Mouse (Mus musculus) layer of hippocampus, adult 9-10 months (tissue): ENCODE data around the gene Nfia.

Experiments
- DNase-seq: peaks from one replicate; pipeline ENCODE4 v3.0.0; 2022; ENCODE audit warnings: low spot score

Gene Nfia

GRCm38 (mm10) chr4:97783073-97783879 lies 10.7 kb downstream of the Nfia start:
- DNase-seq = no peak

- no peak for DNase-seq
These were observed 11.7 kb downstream of the Nfia start for GRCm38 (mm10) chr4:97784236-97784635.

- no peak for DNase-seq
These were observed 13.2 kb downstream of the Nfia start for GRCm38 (mm10) chr4:97785547-97786271.

GRCm38 (mm10) chr4:97786571-97786970 lies 14.0 kb downstream of the Nfia start:
- DNase-seq = no peak

GRCm38 (mm10) chr4:97787515-97787914 lies 15.0 kb downstream of the Nfia start:
- DNase-seq = no peak

- no peak for DNase-seq
These were observed 16.0 kb downstream of the Nfia start for GRCm38 (mm10) chr4:97788537-97788936.

GRCm38 (mm10) chr4:97793931-97794330 lies 21.4 kb downstream of the Nfia start:
- DNase-seq = no peak

GRCm38 (mm10) chr4:97794865-97795264 lies 22.3 kb downstream of the Nfia start:
- DNase-seq = no peak

- no peak for DNase-seq
These were observed 23.4 kb downstream of the Nfia start for GRCm38 (mm10) chr4:97795957-97796356.

- DNase-seq = no peak
These were observed 24.0 kb downstream of the Nfia start for GRCm38 (mm10) chr4:97796505-97796904.

- DNase-seq = no peak
These were observed 31.3 kb downstream of the Nfia start for GRCm38 (mm10) chr4:97803791-97804190.

GRCm38 (mm10) chr4:97804638-97805037 lies 32.1 kb downstream of the Nfia start:
- DNase-seq = no peak

- DNase-seq = no peak
These were observed 32.7 kb downstream of the Nfia start for GRCm38 (mm10) chr4:97805255-97805654.

GRCm38 (mm10) chr4:97805896-97806808 lies 33.6 kb downstream of the Nfia start:
- no peak for DNase-seq

- DNase-seq = no peak
These were observed 34.4 kb downstream of the Nfia start for GRCm38 (mm10) chr4:97806924-97807323.

- DNase-seq = no peak
These were observed 36.4 kb downstream of the Nfia start for GRCm38 (mm10) chr4:97808885-97809284.

GRCm38 (mm10) chr4:97809582-97810295 lies 37.2 kb downstream of the Nfia start:
- DNase-seq = no peak

- no peak for DNase-seq
These were observed 37.9 kb downstream of the Nfia start for GRCm38 (mm10) chr4:97810348-97810939.

- no peak for DNase-seq
These were observed 40.5 kb downstream of the Nfia start for GRCm38 (mm10) chr4:97813035-97813434.

- DNase-seq = no peak
These were observed 41.5 kb downstream of the Nfia start for GRCm38 (mm10) chr4:97813996-97814395.

GRCm38 (mm10) chr4:97814515-97814914 lies 42.0 kb downstream of the Nfia start:
- DNase-seq = no peak
